Mouse (Mus musculus) MEL (cell line): ENCODE results near the gene Timeless. TPM values are rescaled to one million over a fixed set of nuclear protein-coding genes. Genes with fewer than 3 reads are reported as not detected.

ENCODE experiments used
- DNase-seq: peaks from one replicate; pipeline ENCODE4 v3.0.0; 2011; ENCODE audit warnings: low read depth, low spot score
- H3K27ac ChIP-seq: 2 replicates; pipeline ENCODE4 v1.5.1; 2012; ENCODE audit warnings: low read depth, mild to moderate bottlenecking, control low read depth, low read length, moderate library complexity; ENCODE audit not compliant: control insufficient read depth
- H3K27me3 ChIP-seq, 2 experiments: fragments of 150-350 bp in 1 of 2; sonication (generic) in 1 of 2; 2 replicates each; pipeline ENCODE4 v1.6.1; 2012; ENCODE audit warnings: low read length in 2 of 2, mild to moderate bottlenecking in 2 of 2, improper control_type of control experiment in 1 of 2, moderate library complexity in 1 of 2; ENCODE audit not compliant: insufficient read depth in 2 of 2, control insufficient read depth in 1 of 2
- H3K36me3 ChIP-seq, 2 experiments: 2 replicates each; pipeline ENCODE4 v1.6.1; 2012 to 2014; ENCODE audit warnings: low read length in 2 of 2, improper control_type of control experiment in 1 of 2, inconsistent platforms in 1 of 2, mild to moderate bottlenecking in 1 of 2; ENCODE audit not compliant: insufficient read depth in 2 of 2, control insufficient read depth in 1 of 2
- H3K4me1 ChIP-seq, 2 experiments: fragments of 150-350 bp in 1 of 2; sonication (generic) in 1 of 2; 2 replicates each; pipeline ENCODE4 v1.6.1; 2012; ENCODE audit warnings: low read length in 2 of 2, improper control_type of control experiment in 1 of 2, mild to moderate bottlenecking in 1 of 2; ENCODE audit not compliant: insufficient read depth in 2 of 2, control insufficient read depth in 1 of 2
- H3K4me3 ChIP-seq, 2 experiments: fragments of 150-350 bp in 1 of 2; sonication (generic) in 1 of 2; 2 replicates each; pipeline ENCODE4 v1.5.1; 2012; ENCODE audit warnings: low read depth in 2 of 2, low read length in 2 of 2, mild to moderate bottlenecking in 2 of 2, moderate library complexity in 2 of 2, control low read depth in 1 of 2, improper control_type of control experiment in 1 of 2; ENCODE audit not compliant: control insufficient read depth in 1 of 2, insufficient read depth in 1 of 2
- H3K79me2 ChIP-seq: 2 replicates; pipeline ENCODE4 v1.6.1; 2012; ENCODE audit warnings: mild to moderate bottlenecking, low read length, moderate library complexity; ENCODE audit not compliant: control insufficient read depth, poor library complexity, insufficient read depth
- H3K9ac ChIP-seq: 2 replicates; pipeline ENCODE4 v1.6.1; 2012; ENCODE audit warnings: low read depth, mild to moderate bottlenecking, control low read depth, low read length, moderate library complexity; ENCODE audit not compliant: control insufficient read depth, poor library complexity, severe bottlenecking
- H3K9me3 ChIP-seq: fragments of 150-350 bp; sonication (generic); replicated peaks from 2 replicates; pipeline ENCODE4 v1.6.1; 2012; ENCODE audit warnings: mild to moderate bottlenecking, low read length, improper control_type of control experiment, moderate library complexity; ENCODE audit not compliant: insufficient read depth
- BHLHE40 ChIP-seq: IDR thresholded peaks from 2 replicates; pipeline ENCODE4 v1.6.1; 2012; ENCODE audit warnings: low read depth, mild to moderate bottlenecking, inconsistent platforms, low read length, improper control_type of control experiment, borderline replicate concordance
- CHD2 ChIP-seq: IDR thresholded peaks from 2 replicates; pipeline ENCODE4 v1.6.1; 2011; ENCODE audit warnings: low read length, improper control_type of control experiment
- CTCF ChIP-seq, 3 experiments: IDR thresholded peaks in 2 of 3; conservative IDR thresholded peaks in 1 of 3; 2 replicates each; pipeline ENCODE4 v1.5.1; 2011 to 2012; ENCODE audit warnings: low read length in 3 of 3, low read depth in 2 of 3, mild to moderate bottlenecking in 2 of 3, improper control_type of control experiment in 1 of 3, inconsistent platforms in 1 of 3, mixed read lengths in 1 of 3, moderate library complexity in 1 of 3; ENCODE audit not compliant: control insufficient read depth in 1 of 3, insufficient read depth in 1 of 3, poor library complexity in 1 of 3, severe bottlenecking in 1 of 3
- ELF1 ChIP-seq: IDR thresholded peaks from 2 replicates; pipeline ENCODE4 v1.6.1; 2014; ENCODE audit warnings: low read depth, mild to moderate bottlenecking, inconsistent platforms, low read length, improper control_type of control experiment, moderate library complexity
- EP300 ChIP-seq, 2 experiments: IDR thresholded peaks; 2 replicates each; pipeline ENCODE4 v1.6.1; 2011; ENCODE audit warnings: improper control_type of control experiment in 2 of 2, low read length in 2 of 2, low read depth in 1 of 2, mild to moderate bottlenecking in 1 of 2
- ETS1 ChIP-seq: IDR thresholded peaks from 2 replicates; pipeline ENCODE4 v1.6.1; 2012; ENCODE audit warnings: low read depth, mild to moderate bottlenecking, inconsistent platforms, low read length, improper control_type of control experiment, moderate library complexity
- GABPA ChIP-seq: IDR thresholded peaks from 2 replicates; pipeline ENCODE4 v1.6.1; 2012; ENCODE audit warnings: low read depth, mild to moderate bottlenecking, inconsistent platforms, low read length, improper control_type of control experiment, moderate library complexity
- GATA1 ChIP-seq: IDR thresholded peaks from 2 replicates; pipeline ENCODE4 v1.6.1; 2011; ENCODE audit warnings: low read depth, low read length, improper control_type of control experiment
- HCFC1 ChIP-seq: IDR thresholded peaks from 2 replicates; pipeline ENCODE4 v1.6.1; 2012; ENCODE audit warnings: low read depth, mild to moderate bottlenecking, inconsistent platforms, low read length, improper control_type of control experiment, moderate library complexity
- JUND ChIP-seq: IDR thresholded peaks from 2 replicates; pipeline ENCODE4 v1.6.1; 2011; ENCODE audit warnings: low read depth, mild to moderate bottlenecking, improper control_type of control experiment, low read length
- KAT2A ChIP-seq: conservative IDR thresholded peaks from 2 replicates; pipeline ENCODE4 v1.6.1; 2012; ENCODE audit warnings: low read depth, low read length, improper control_type of control experiment, inconsistent platforms
- MAFK ChIP-seq: IDR thresholded peaks from 2 replicates; pipeline ENCODE4 v1.6.1; 2011; ENCODE audit warnings: low read depth, mild to moderate bottlenecking, low read length, improper control_type of control experiment, borderline replicate concordance
- MAX ChIP-seq: IDR thresholded peaks from 2 replicates; pipeline ENCODE4 v1.6.1; 2011; ENCODE audit warnings: low read length, improper control_type of control experiment
- MXI1 ChIP-seq: IDR thresholded peaks from 2 replicates; pipeline ENCODE4 v1.6.1; 2011; ENCODE audit warnings: mild to moderate bottlenecking, low read depth, low read length, improper control_type of control experiment
- MYC ChIP-seq: IDR thresholded peaks from 2 replicates; pipeline ENCODE4 v1.6.1; 2011; ENCODE audit warnings: low read depth, mild to moderate bottlenecking, low read length, improper control_type of control experiment, moderate library complexity
- NELFE ChIP-seq: IDR thresholded peaks from 2 replicates; pipeline ENCODE4 v1.6.1; 2011; ENCODE audit warnings: low read depth, low read length, improper control_type of control experiment
- POLR2A ChIP-seq, 2 experiments: IDR thresholded peaks; 2 replicates each; pipeline ENCODE4 v1.6.1; 2011 to 2012; ENCODE audit warnings: low read length in 2 of 2, mild to moderate bottlenecking in 2 of 2, control low read depth in 1 of 2, improper control_type of control experiment in 1 of 2, low read depth in 1 of 2, moderate library complexity in 1 of 2; ENCODE audit not compliant: control insufficient read depth in 1 of 2, insufficient read depth in 1 of 2, poor library complexity in 1 of 2
- POLR2AphosphoS2 ChIP-seq: IDR thresholded peaks from 2 replicates; pipeline ENCODE4 v1.6.1; 2011; ENCODE audit warnings: low read length, improper control_type of control experiment
- POLR2AphosphoS5 ChIP-seq: IDR thresholded peaks from 2 replicates; pipeline ENCODE4 v1.6.1; 2012; ENCODE audit warnings: low read depth, borderline replicate concordance, mild to moderate bottlenecking, inconsistent platforms, low read length, moderate library complexity, mixed read lengths
- RCOR1 ChIP-seq: IDR thresholded peaks from 2 replicates; pipeline ENCODE4 v1.6.1; 2012; ENCODE audit warnings: low read depth, mild to moderate bottlenecking, inconsistent platforms, low read length, improper control_type of control experiment
- SIN3A ChIP-seq: IDR thresholded peaks from 2 replicates; pipeline ENCODE4 v1.6.1; 2012; ENCODE audit warnings: low read length, improper control_type of control experiment, inconsistent platforms
- SMC3 ChIP-seq: IDR thresholded peaks from 2 replicates; pipeline ENCODE4 v1.6.1; 2011; ENCODE audit warnings: low read depth, low read length, improper control_type of control experiment
- TAL1 ChIP-seq: IDR thresholded peaks from 2 replicates; pipeline ENCODE4 v1.6.1; 2012; ENCODE audit warnings: mild to moderate bottlenecking, inconsistent platforms, low read length, moderate library complexity, mixed read lengths
- UBTF ChIP-seq: IDR thresholded peaks from 2 replicates; pipeline ENCODE4 v1.6.1; 2012; ENCODE audit warnings: low read depth, mild to moderate bottlenecking, inconsistent platforms, low read length, improper control_type of control experiment, moderate library complexity, borderline replicate concordance; ENCODE audit not compliant: insufficient read depth
- USF1 ChIP-seq: IDR thresholded peaks from 2 replicates; pipeline ENCODE4 v1.6.1; 2014; ENCODE audit warnings: low read depth, mild to moderate bottlenecking, inconsistent platforms, low read length, improper control_type of control experiment, moderate library complexity
- USF2 ChIP-seq, 2 experiments: IDR thresholded peaks; 2 replicates each; pipeline ENCODE4 v1.6.1; 2011 to 2012; ENCODE audit warnings: improper control_type of control experiment in 2 of 2, low read length in 2 of 2, borderline replicate concordance in 1 of 2, inconsistent platforms in 1 of 2, low read depth in 1 of 2, mild to moderate bottlenecking in 1 of 2; ENCODE audit not compliant: insufficient read depth in 1 of 2
- ZC3H11A ChIP-seq: IDR thresholded peaks from 2 replicates; pipeline ENCODE4 v1.6.1; 2012; ENCODE audit warnings: low read depth, mild to moderate bottlenecking, inconsistent platforms, low read length, improper control_type of control experiment
- ZMIZ1 ChIP-seq: IDR thresholded peaks from 2 replicates; pipeline ENCODE4 v1.6.1; 2012; ENCODE audit warnings: low read depth, mild to moderate bottlenecking, inconsistent platforms, low read length, improper control_type of control experiment, moderate library complexity
- ZNF384 ChIP-seq: IDR thresholded peaks from 2 replicates; pipeline ENCODE4 v1.6.1; 2012; ENCODE audit warnings: low read depth, mild to moderate bottlenecking, inconsistent platforms, low read length, improper control_type of control experiment
- polyA plus RNA-seq, 2 experiments: library from polyadenylated mRNA; stranded (reverse) in 1 of 2; unstranded in 1 of 2; fragments of >175 nt in 1 of 2; fragments of >200 nt in 1 of 2; gene quantifications; 2 replicates each; pipeline versions ENCODE4 v1.2.1 to v1.2.4; 2012; ENCODE audit warnings: low replicate concordance in 2 of 2, low read depth in 1 of 2; ENCODE audit not compliant: insufficient read length in 2 of 2, insufficient read depth in 1 of 2, missing spikeins in 1 of 2
- total RNA-seq: library from RNA; depleted of rRNA; stranded (reverse); fragments of 300-350 nt; gene quantifications from 2 replicates; pipeline ENCODE4 v1.2.3, GENCODE M21; 2012

Gene Timeless
- total and polyA plus RNA-seq, 3 experiments = 49.3 to 627 (median 89.8) TPM

- Histone ChIP-seq H3K79me2 (peaks cover 11% of the 10 kb centered on the region), H3K4me1 (peaks cover 2 to 15% of the 10 kb centered on the region in 2 experiments; a peak in 3 of 4 replicates), H3K9ac (peak overlapping the region; percentile 78), H3K27me3 (no peaks in the 10 kb centered on the region), H3K36me3 (peaks cover 0 to 13% of the 10 kb centered on the region in 2 experiments; a peak in 2 of 4 replicates), H3K9me3 (no peaks in the 10 kb centered on the region), H3K27ac (0 out of 2 replicates have a peak overlapping the region, but pooled peaks have one; percentile 46), H3K4me3 (peak overlapping the region; percentile 75 to 89)
- no peak for DNase-seq
- TF ChIP-seq POLR2A (IDR thresholded peaks at IDR 0.05; ENCODE audit: control insufficient read depth in 1 of 2, insufficient read depth in 1 of 2, low read depth in 1 of 2, low read length in 2 of 2, poor library complexity in 1 of 2) = no peak
- no peak for TF ChIP-seq NELFE
- TF ChIP-seq ZMIZ1 = no peak
- no peak for TF ChIP-seq USF1
- no peak for TF ChIP-seq EP300 (IDR thresholded peaks at IDR 0.05; ENCODE audit: low read depth in 1 of 2, low read length in 2 of 2)
- TF ChIP-seq POLR2AphosphoS2 = no peak
- TF ChIP-seq GATA1 = no peak
- no peak for TF ChIP-seq ETS1
- TF ChIP-seq TAL1 = no peak
- TF ChIP-seq CHD2 = no peak
- no peak for TF ChIP-seq MYC
- TF ChIP-seq POLR2AphosphoS5 = no peak
- no peak for TF ChIP-seq MAX
- no peak for TF ChIP-seq BHLHE40
- no peak for TF ChIP-seq ZNF384
- TF ChIP-seq KAT2A = no peak
- TF ChIP-seq ZC3H11A = no peak
- TF ChIP-seq, all 39 proteins: peak for 0
Observed at GRCm38 (mm10) chr10:128210954-128211353, 20.9 kb upstream of the Timeless start.

- Histone ChIP-seq H3K4me3 (peak within 1 kb of the TSS; percentile 75 to 89), H3K27me3 (no peaks in the 10 kb centered on the region), H3K9ac (peak within 1 kb of the TSS; percentile 78), H3K9me3 (no peaks in the 10 kb centered on the region), H3K79me2 (peaks cover 11% of the 10 kb centered on the region), H3K36me3 (peaks cover 0 to 13% of the 10 kb centered on the region in 2 experiments; a peak in 2 of 4 replicates), H3K4me1 (peaks cover 2 to 15% of the 10 kb centered on the region in 2 experiments; a peak in 3 of 4 replicates), H3K27ac (peak within 1 kb of the TSS; percentile 47)
- DNase-seq = peak; percentile 97
- TF ChIP-seq CHD2 (peak; percentile 75; the same call in 1 of the 2 replicates), RCOR1 (peak; percentile 42), UBTF (no peak), ETS1 (no peak), GABPA (no peak), MAFK (no peak), ZNF384 (no peak), USF2 (IDR thresholded peaks at IDR 0.05; ENCODE audit: borderline replicate concordance in 1 of 2, insufficient read depth in 1 of 2, low read depth in 1 of 2, low read length in 2 of 2) (peak; percentile 71 to 94), EP300 (IDR thresholded peaks at IDR 0.05; ENCODE audit: low read depth in 1 of 2, low read length in 2 of 2) (0 out of 4 replicates have a peak, but pooled peaks of 1 of the 2 experiments have one; percentile 30), ZC3H11A (no peak), JUND (0 out of 2 replicates have a peak, but pooled peaks have one; percentile 13), SIN3A (peak; percentile 92), HCFC1 (peak; percentile 81), ELF1 (0 out of 2 replicates have a peak, but pooled peaks have one; percentile 16), CTCF (IDR thresholded peaks at IDR 0.05 in 2 of 3, conservative IDR thresholded peaks at IDR 0.05 in 1 of 3; ENCODE audit: control insufficient read depth in 1 of 3, insufficient read depth in 1 of 3, low read depth in 2 of 3, low read length in 3 of 3, poor library complexity in 1 of 3, severe bottlenecking in 1 of 3) (no peak; a peak in 2 of 6 replicates), MXI1 (peak; percentile 95), SMC3 (no peak), NELFE (peak; percentile 83), POLR2A (IDR thresholded peaks at IDR 0.05; ENCODE audit: control insufficient read depth in 1 of 2, insufficient read depth in 1 of 2, low read depth in 1 of 2, low read length in 2 of 2, poor library complexity in 1 of 2) (peak; percentile 78 to 97)
Observed at GRCm38 (mm10) chr10:128211390-128212108, 20.3 kb upstream of the Timeless start, which contains the start of gene Spryd4. Gene Spryd4 (minus strand): TSS chr10:128211807.
